Mouse (Mus musculus): ENCODE results near the gene Fgd1. TPM values are rescaled to one million over a fixed set of nuclear protein-coding genes. Genes with fewer than 3 reads are reported as not detected.
A peak's percentile ranks its signal among the peaks of the same experiment; 100 is the strongest.

Gene Fgd1
- total RNA-seq, 1 experiment from 2014 or later, result 24.6 TPM

- no peak for DNase-seq
Measured at GRCm38 (mm10) chrX:151087418-151087817, 41.5 kb downstream of the Fgd1 start.

GRCm38 (mm10) chrX:151096171-151097058 is 50.5 kb downstream of the Fgd1 start, which contains the start of gene Tsr2:
Gene Tsr2, minus strand, starts transcription at chrX:151096543.
- DNase-seq, result peak; percentile 66

GRCm38 (mm10) chrX:151107301-151108067 is 61.5 kb downstream of the Fgd1 start:
- no peak for DNase-seq

- peak; percentile 9 for DNase-seq
Measured at GRCm38 (mm10) chrX:151116795-151117194, 70.8 kb downstream of the Fgd1 start.

- no peak for DNase-seq
Measured at GRCm38 (mm10) chrX:151117432-151117831, 71.5 kb downstream of the Fgd1 start.

- DNase-seq, result no peak
Measured at GRCm38 (mm10) chrX:151123933-151124332, 78.0 kb downstream of the Fgd1 start.

DNA sequence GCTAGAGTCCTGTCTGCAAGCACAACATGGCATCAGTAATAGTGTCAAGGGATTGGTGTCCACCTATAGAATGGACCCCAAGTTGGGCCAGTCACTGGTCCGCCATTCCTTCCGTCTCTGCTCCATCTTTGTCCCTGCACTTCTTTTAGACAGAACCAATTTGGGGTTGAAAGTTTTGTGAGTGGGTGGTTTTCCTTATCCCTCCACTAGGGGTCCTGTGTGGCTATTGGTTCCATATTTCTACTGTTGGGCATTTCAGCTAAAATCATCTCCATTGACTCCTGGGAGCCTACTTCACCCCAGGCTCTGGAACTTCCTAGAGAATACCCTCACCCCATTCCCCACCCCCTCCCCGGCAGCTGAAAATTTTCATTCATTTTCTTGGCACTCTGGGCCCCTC is 84.5 kb downstream of the Fgd1 start:
- DNase-seq, result no peak

DNA sequence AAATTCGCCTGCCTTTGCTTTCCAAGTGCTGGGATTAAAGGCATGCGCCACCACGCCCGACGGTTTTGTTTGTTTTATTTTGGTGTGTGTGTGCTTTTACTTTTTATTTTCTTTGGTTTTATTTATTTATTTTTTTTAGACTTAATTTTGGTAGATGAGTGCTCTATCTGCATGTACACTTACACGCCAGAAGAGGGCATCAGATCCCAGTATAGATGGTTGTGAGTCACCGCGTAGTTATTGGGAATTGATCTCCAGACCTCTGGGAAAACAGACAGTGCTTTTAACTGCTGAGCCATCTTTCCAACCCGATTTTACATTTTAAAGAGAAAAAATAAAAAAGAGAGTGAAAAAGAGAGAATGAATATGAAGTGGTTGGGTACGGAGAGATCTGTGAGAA is 86.8 kb downstream of the Fgd1 start:
- no peak for DNase-seq

Other genes with a start within 250 kb of the Fgd1 start
- 100 and 126 TPM in 2 replicates for gene Maged2, start 231.8 kb upstream of the Fgd1 start, total RNA-seq (2021)
- 54.3 and 68.6 TPM in 2 replicates for gene Gnl3l, start 28.8 kb upstream of the Fgd1 start, total RNA-seq (2021)
- 29.3 and 33.9 TPM in 2 replicates for gene Tsr2, start 50.4 kb downstream of the Fgd1 start, total RNA-seq (2021)
- 1.7 and 2.0 TPM in 2 replicates for gene Wnk3, start 151.9 kb downstream of the Fgd1 start, total RNA-seq (2021)

Data from adrenal gland, postnatal 25 days (tissue).